In the genomic region with DNA sequence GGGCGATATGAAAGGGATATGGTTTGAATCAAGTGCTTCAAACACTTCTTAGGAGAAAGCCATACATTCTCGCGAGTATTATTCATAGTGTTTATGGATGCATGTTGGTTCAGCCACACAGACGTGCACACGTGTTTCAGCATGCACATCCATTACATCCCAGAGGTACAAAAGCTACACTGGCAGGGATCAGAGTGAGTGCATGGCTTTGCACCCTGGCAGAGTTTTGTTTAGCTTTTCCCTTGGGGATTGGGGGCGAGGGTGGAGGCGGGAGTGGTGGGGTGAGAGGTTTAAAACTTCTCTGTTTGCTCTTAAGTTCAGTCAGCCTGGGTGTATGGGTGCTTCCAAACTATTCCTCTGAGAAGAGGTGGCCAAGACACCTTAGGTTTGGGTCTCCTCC, we compare ENCODE assay signal across 8 mouse cellular contexts. TPM values are rescaled to one million over a fixed set of nuclear protein-coding genes. Genes with fewer than 3 reads are reported as not detected.
DNase-seq lines count a peak whose midpoint lies in the region; ATAC-seq and TF ChIP-seq lines count a peak whose summit lies in the region.

No protein-coding gene starts in this region.

- 0% methylated on average over 7 of the region's 7 CpGs for WGBS in hindbrain, embryonic 12.5 days

- H3K79me2 ChIP-seq in CH12.LX (replicated peaks; ENCODE audit: control insufficient read depth, extremely low read depth, insufficient read depth, poor library complexity, severe bottlenecking) = no peaks in the 10 kb centered on the region

- H3K4me3 ChIP-seq in gastrocnemius, adult 2 months = peak overlapping the region; percentile 87
- no peak overlapping the region for H3K4me3 ChIP-seq in CH12.LX (replicated peaks in 1 of 3; ENCODE audit: low read depth in 2 of 3, low read length in 2 of 3, poor library complexity in 1 of 3)
- H3K4me3 ChIP-seq in hindbrain, embryonic 12.5 days = peak overlapping the region; percentile 73

- H3K4me1 ChIP-seq in CH12.LX (ENCODE audit: control insufficient read depth in 1 of 2, insufficient read depth in 2 of 2) = peaks cover 7 to 18% of the 10 kb centered on the region in 2 experiments
- peaks cover 16% of the 10 kb centered on the region; the same call in 1 of the 2 replicates for H3K4me1 ChIP-seq in hindbrain, embryonic 12.5 days

- dilution Hi-C loops in CH12.LX (cut with MboI; ENCODE audit: extremely low pct_ligation_motif_present, extremely low pct_unique_long_range_greater_than_20kb, low sequenced_read_pairs) = no loop called here

- TF ChIP-seq RAD21 in CH12.LX (IDR thresholded peaks at IDR 0.05; ENCODE audit: low read depth, low read length) = no peak

- no peak for TF ChIP-seq CTCF in gastrocnemius, adult 2 months (IDR thresholded peaks at IDR 0.05)
- TF ChIP-seq CTCF in CH12.LX (conservative IDR thresholded peaks at IDR 0.05 in 1 of 2, IDR thresholded peaks at IDR 0.05 in 1 of 2; ENCODE audit: low read depth in 2 of 2, low read length in 2 of 2) = no peak

- no peak for TF ChIP-seq EP300 in CH12.LX (IDR thresholded peaks at IDR 0.05; ENCODE audit: low read length)

- DNase-seq in gastrocnemius, adult 2 months = no peak
- DNase-seq in gastrocnemius, postnatal 10 days = no peak
- no peak for DNase-seq in CH12.LX (ENCODE audit: extremely low read depth)
- no peak for DNase-seq in urinary bladder, postnatal 25 days (ENCODE audit: low spot score)
- DNase-seq in left cerebral cortex, postnatal 14 days (ENCODE audit: low spot score in 2 of 2) = no peak
- no peak for DNase-seq in adrenal gland, postnatal 10 days

- H3K4me2 ChIP-seq in CH12.LX (ENCODE audit: insufficient read depth, low read depth, poor library complexity, severe bottlenecking) = peak overlapping the region; percentile 46; the same call in 1 of the 2 replicates
- peak overlapping the region; percentile 95 for H3K4me2 ChIP-seq in hindbrain, embryonic 12.5 days (replicated peaks)

- no peaks in the 10 kb centered on the region for H3K36me3 ChIP-seq in CH12.LX (replicated peaks in 1 of 2; ENCODE audit: control insufficient read depth in 1 of 2, insufficient read depth in 1 of 2, low read length in 1 of 2)
- H3K36me3 ChIP-seq in hindbrain, embryonic 12.5 days = no peaks in the 10 kb centered on the region

- H3K27ac ChIP-seq in gastrocnemius, adult 2 months = peak overlapping the region; percentile 91
- H3K27ac ChIP-seq in CH12.LX (ENCODE audit: insufficient read depth, low read depth) = no peak overlapping the region
- H3K27ac ChIP-seq in hindbrain, embryonic 12.5 days = no peak overlapping the region

- no peaks in the 10 kb centered on the region for H3K9me3 ChIP-seq in CH12.LX (replicated peaks; ENCODE audit: low read length)
- no peaks in the 10 kb centered on the region for H3K9me3 ChIP-seq in hindbrain, embryonic 12.5 days (replicated peaks)

- H3K9ac ChIP-seq in CH12.LX (ENCODE audit: insufficient read depth, low read depth) = no peak overlapping the region
- H3K9ac ChIP-seq in hindbrain, embryonic 12.5 days = no peak overlapping the region

- ATAC-seq in hindbrain, embryonic 12.5 days (ENCODE audit: low FRiP score) = no peak
- 0 out of 2 replicates have a peak, but pooled peaks have one; percentile 9 for ATAC-seq in megakaryocyte-erythroid progenitor cell, adult 5-6 weeks (replicated peaks; ENCODE audit: low FRiP score, low TSS enrichment, poor library complexity, severe bottlenecking)

- intact Hi-C loops in gastrocnemius, adult 2 months (cut with DNase I) = no loop called here
- intact Hi-C loops in left cerebral cortex, postnatal 14 days (cut with DNase I) = no loop called here

- in situ Hi-C loops in CH12.LX (cut with MboI; ENCODE audit: low pct_ligation_motif_present, low pct_unique_long_range_greater_than_20kb, low sequenced_read_pairs) = no loop called here

- no peak for TF ChIP-seq POLR2A in CH12.LX (IDR thresholded peaks at IDR 0.05; ENCODE audit: low read depth, low read length)

- H3K27me3 ChIP-seq in CH12.LX (replicated peaks) = peaks cover 23% of the 10 kb centered on the region
- H3K27me3 ChIP-seq in hindbrain, embryonic 12.5 days = peaks cover 41% of the 10 kb centered on the region

TF ChIP-seq in CH12.LX, 34 proteins besides CTCF, POLR2A, EP300 and RAD21:
- TF ChIP-seq SMC3 (IDR thresholded peaks at IDR 0.05; ENCODE audit: low read depth, low read length) (no peak), CHD1 (IDR thresholded peaks at IDR 0.05; ENCODE audit: low read depth, low read length) (no peak), ZMIZ1 (IDR thresholded peaks at IDR 0.05; ENCODE audit: low read depth, low read length) (no peak), UBTF (IDR thresholded peaks at IDR 0.05; ENCODE audit: low read depth, low read length) (no peak), ZC3H11A (IDR thresholded peaks at IDR 0.05; ENCODE audit: low read depth, low read length) (no peak), MEF2A (IDR thresholded peaks at IDR 0.05; ENCODE audit: borderline replicate concordance, low read depth, low read length) (no peak), SIN3A (IDR thresholded peaks at IDR 0.05; ENCODE audit: low read length) (no peak), ZKSCAN1 (IDR thresholded peaks at IDR 0.05; ENCODE audit: borderline replicate concordance, low read depth, low read length) (no peak), KAT2A (IDR thresholded peaks at IDR 0.05; ENCODE audit: insufficient replicate concordance, low read length) (no peak)
TF ChIP-seq in CH12.LX: peak in this region for 0.

RNA-seq across cellular contexts. Expression of a gene that starts 1.3 kb away (rescaled TPM):
- 1 to 10 TPM; 5.5 to 7.6 TPM for total RNA-seq in gastrocnemius, adult 2 months (2021)
- 10 to 100 TPM; 10.8 to 13.0 TPM for total RNA-seq in gastrocnemius, postnatal 10 days (2021)
- total RNA-seq in CH12.LX (2012; rRNA removed) (0.55 and 0.76 TPM in 2 replicates), CH12.LX (2014; rRNA removed) (1.8 and 2.2 TPM in 2 replicates)
- polyA plus RNA-seq in CH12.LX (2012; ENCODE audit: insufficient read length, low read depth) = 2.3 and 2.4 TPM in 2 replicates
- 11.0 TPM in 2 replicates for polyA plus RNA-seq in hindbrain, embryonic 12.5 days (2016; fragmentation: Nextera tagmentation; extraction: Ambion mirVana)
- total RNA-seq in megakaryocyte-erythroid progenitor cell, adult 5-6 weeks (2014; fragmentation: Nextera tagmentation) = 21.7 and 24.5 TPM in 2 replicates
- 22.9 and 24.9 TPM in 2 replicates for total RNA-seq in megakaryocyte-erythroid progenitor cell, adult 5-6 weeks (2017)
- 1 to 10 TPM; 4.2 to 4.5 TPM for total RNA-seq in left cerebral cortex, postnatal 14 days (2021)
- 10 to 100 TPM; 21.7 to 25.6 TPM for total RNA-seq in adrenal gland, postnatal 10 days (2021)

RNA-seq across cellular contexts. Expression of a gene that starts 39.7 kb away (rescaled TPM):
- under 1 TPM; 0.26 to 0.50 TPM for total RNA-seq in gastrocnemius, adult 2 months (2021)
- total RNA-seq in gastrocnemius, postnatal 10 days (2021) = 1 to 10 TPM; 1.2 to 1.4 TPM
- total RNA-seq in CH12.LX (2012; rRNA removed) (not detected in 2 replicates), CH12.LX (2014; rRNA removed) (not detected in 2 replicates)
- polyA plus RNA-seq in CH12.LX (2012; ENCODE audit: insufficient read length, low read depth) = not detected in 2 replicates
- polyA plus RNA-seq in hindbrain, embryonic 12.5 days (2016; fragmentation: Nextera tagmentation; extraction: Ambion mirVana) = 5.7 and 7.1 TPM in 2 replicates
- not detected in 2 replicates for total RNA-seq in megakaryocyte-erythroid progenitor cell, adult 5-6 weeks (2014; fragmentation: Nextera tagmentation)
- total RNA-seq in megakaryocyte-erythroid progenitor cell, adult 5-6 weeks (2017) = not detected in 2 replicates
- total RNA-seq in left cerebral cortex, postnatal 14 days (2021) = under 1 TPM; 0.17 to 0.20 TPM
- 1 to 10 TPM; 3.0 to 5.8 TPM for total RNA-seq in adrenal gland, postnatal 10 days (2021)

Comparison
In these comparisons a context has a peak if more than half of its experiments do, and no peak if none do; other contexts are left out.
1. H3K4me3 ChIP-seq: peak in gastrocnemius, adult 2 months (single experiment) and hindbrain, embryonic 12.5 days (single experiment); none in CH12.LX (0 of 3).